Mouse (Mus musculus) heart, adult 2 months (tissue): ENCODE data around the gene Efcab8. TPM values are rescaled to one million over a fixed set of nuclear protein-coding genes. Genes with fewer than 3 reads are reported as not detected.
"Not testable (repeated sequence)": the region's sequence is repeated elsewhere in the genome, so short reads cannot be mapped to it uniquely, and the experiment has no call there.

ENCODE experiments used
- DNase-seq, 2 experiments: peaks; one replicate each; pipeline ENCODE4 v3.0.0; 2021
- H3K27ac ChIP-seq: fragments of 200-600 bp; 2 replicates; pipeline ENCODE4 v1.8.1; 2022
- H3K27me3 ChIP-seq: fragments of 200-500 bp; 2 replicates; pipeline ENCODE4 v1.6.1; 2012; ENCODE audit warnings: mild to moderate bottlenecking, low read length, inconsistent platforms, mixed read lengths; ENCODE audit not compliant: control insufficient read depth, insufficient read depth
- H3K36me3 ChIP-seq: fragments of 200-500 bp; 2 replicates; pipeline ENCODE4 v1.6.1; 2012; ENCODE audit warnings: low read length, inconsistent platforms; ENCODE audit not compliant: control insufficient read depth, insufficient read depth
- H3K4me1 ChIP-seq: fragments of 200-500 bp; 2 replicates; pipeline ENCODE4 v1.6.1; 2011; ENCODE audit warnings: low read length; ENCODE audit not compliant: control insufficient read depth, insufficient read depth
- H3K4me3 ChIP-seq: fragments of 200-600 bp; 2 replicates; pipeline ENCODE4 v1.8.1; 2022
- H3K79me2 ChIP-seq: fragments of 200-500 bp; replicated peaks from 2 replicates; pipeline ENCODE4 v1.6.1; 2012; ENCODE audit warnings: mild to moderate bottlenecking, inconsistent platforms, low read length, moderate library complexity, mixed read lengths; ENCODE audit not compliant: control insufficient read depth, insufficient read depth
- H3K9ac ChIP-seq: fragments of 200-500 bp; 2 replicates; pipeline ENCODE4 v1.6.1; 2012; ENCODE audit warnings: low read depth, mild to moderate bottlenecking, control low read depth, inconsistent platforms, low read length, mixed read lengths
- CTCF ChIP-seq: fragments of 200-600 bp; IDR thresholded peaks from 2 replicates; pipeline ENCODE4 v1.8.1; 2022; ENCODE audit warnings: antibody characterized with exemption, mild to moderate bottlenecking, moderate library complexity
- EP300 ChIP-seq: fragments of 200-500 bp; IDR thresholded peaks from 2 replicates; pipeline ENCODE4 v1.6.1; 2011; ENCODE audit warnings: low read depth, low read length, control low read depth; ENCODE audit not compliant: insufficient read depth
- POLR2A ChIP-seq: fragments of 200-500 bp; IDR thresholded peaks from 2 replicates; pipeline ENCODE4 v1.6.1; 2011; ENCODE audit warnings: mild to moderate bottlenecking, low read depth, low read length, control low read depth; ENCODE audit not compliant: insufficient read depth
- WGBS: fragments of 180-500 bp; shearing (Covaris S2); methylation state at CpG from one replicate; pipeline ENCODE4 v1.1.7; 2018; 5-methylcytosine and 5-hydroxymethylcytosine counted together
- intact Hi-C: fragments of 180-260 bp; cut with DNase I; formaldehyde crosslinking; loops from one replicate; pipeline ENCODE4 v1.15.1; 2025
- polyA plus RNA-seq: library from polyadenylated mRNA; depleted of rRNA; stranded (reverse); fragments of >200 nt; gene quantifications from 2 replicates; pipeline ENCODE4 v1.2.3, GENCODE M21; 2012
- total RNA-seq, 2 experiments: library from RNA; stranded (reverse); gene quantifications; 2 replicates each; pipeline ENCODE4 v1.2.3; 2021

Gene Efcab8
- total and polyA plus RNA-seq, 3 experiments = 0.10 TPM; not detected in 2

- H3K9ac ChIP-seq = no peak overlapping the region
- 75% methylated on average over 4 of the region's 4 CpGs for WGBS
- no peak overlapping the region for H3K27ac ChIP-seq
- no peak overlapping the region for H3K4me3 ChIP-seq
- no peak for TF ChIP-seq EP300
- TF ChIP-seq CTCF = no peak
- TF ChIP-seq POLR2A = no peak
- no peaks in the 10 kb centered on the region for H3K36me3 ChIP-seq
- no peaks in the 10 kb centered on the region for H3K27me3 ChIP-seq
- H3K79me2 ChIP-seq = no peaks in the 10 kb centered on the region
- peaks cover 3% of the 10 kb centered on the region; the same call in 1 of the 2 replicates for H3K4me1 ChIP-seq
- DNase-seq = no peak
- intact Hi-C loops = no loop called here
Observed at GRCm38 (mm10) chr2:153781181-153781580, 1.4 kb downstream of the Efcab8 start.

- H3K27me3 ChIP-seq = no peaks in the 10 kb centered on the region
- H3K79me2 ChIP-seq = no peaks in the 10 kb centered on the region
- no peak overlapping the region for H3K4me3 ChIP-seq
- H3K4me1 ChIP-seq = no peaks in the 10 kb centered on the region
- no peaks in the 10 kb centered on the region for H3K36me3 ChIP-seq
- no peak overlapping the region for H3K27ac ChIP-seq
- peak in 1 of 2 experiments; percentile 19 for DNase-seq
- no peak overlapping the region for H3K9ac ChIP-seq
- intact Hi-C loops = no loop called here
- WGBS = 61% methylated on average over 2 of the region's 2 CpGs
- no peak for TF ChIP-seq EP300
- TF ChIP-seq POLR2A = no peak
- TF ChIP-seq CTCF = no peak
Observed at GRCm38 (mm10) chr2:153784668-153785067, 4.9 kb downstream of the Efcab8 start.

- no peaks in the 10 kb centered on the region for H3K27me3 ChIP-seq
- no peak for TF ChIP-seq POLR2A
- TF ChIP-seq EP300 = no peak
- TF ChIP-seq CTCF = no peak
- intact Hi-C loops = no loop called here
Observed at GRCm38 (mm10) chr2:153793366-153793765, 13.6 kb downstream of the Efcab8 start.

GRCm38 (mm10) chr2:153795090-153795489 lies 15.4 kb downstream of the Efcab8 start:
- no peaks in the 10 kb centered on the region for H3K79me2 ChIP-seq
- H3K36me3 ChIP-seq = no peaks in the 10 kb centered on the region
- no peak overlapping the region for H3K27ac ChIP-seq
- 57% methylated on average over 5 of the region's 5 CpGs for WGBS
- peak in 1 of 2 experiments; percentile 11 for DNase-seq
- H3K4me1 ChIP-seq = no peaks in the 10 kb centered on the region
- intact Hi-C loops = loop anchor here (5.0 kb wide), 1 partner anchor 83 kb away; no protein-coding TSS in a partner anchor
- H3K9ac ChIP-seq = no peak overlapping the region
- TF ChIP-seq CTCF (peak; percentile 57), POLR2A (no peak)
- no peaks in the 10 kb centered on the region for H3K27me3 ChIP-seq
- H3K4me3 ChIP-seq = no peak overlapping the region

More at GRCm38 (mm10) chr2:153793366-153793765, 13.6 kb downstream of the Efcab8 start:
- no peaks in the 10 kb centered on the region for H3K4me1 ChIP-seq
- H3K27ac ChIP-seq = no peak overlapping the region
- no peak overlapping the region for H3K9ac ChIP-seq
- no peaks in the 10 kb centered on the region for H3K79me2 ChIP-seq
- no peak overlapping the region for H3K4me3 ChIP-seq
- DNase-seq = no peak
- no peaks in the 10 kb centered on the region for H3K36me3 ChIP-seq

GRCm38 (mm10) chr2:153807464-153807863 lies 27.7 kb downstream of the Efcab8 start:
- not testable (repeated sequence) for H3K27ac ChIP-seq
- DNase-seq = peak; percentile 12 to 46
- TF ChIP-seq CTCF = peak; percentile 48

GRCm38 (mm10) chr2:153808146-153808545 lies 28.4 kb downstream of the Efcab8 start:
- WGBS = 82% methylated on average over 8 of the region's 8 CpGs
- intact Hi-C loops = no loop called here
- Histone ChIP-seq H3K27me3 (no peaks in the 10 kb centered on the region), H3K9ac (no peak overlapping the region), H3K27ac (no peak overlapping the region), H3K4me1 (no peaks in the 10 kb centered on the region), H3K4me3 (no peak overlapping the region), H3K36me3 (no peaks in the 10 kb centered on the region), H3K79me2 (no peaks in the 10 kb centered on the region)
- TF ChIP-seq POLR2A = no peak
- no peak for TF ChIP-seq CTCF
- no peak for TF ChIP-seq EP300
- no peak for DNase-seq

More at GRCm38 (mm10) chr2:153807464-153807863, 27.7 kb downstream of the Efcab8 start:
- H3K9ac ChIP-seq, H3K27me3 ChIP-seq, H3K4me3 ChIP-seq, H3K4me1 ChIP-seq, H3K36me3 ChIP-seq, H3K79me2 ChIP-seq: not testable (repeated sequence)
- intact Hi-C loops = loop anchor here (1.0 kb wide), 1 partner anchor 123 kb away; no protein-coding TSS in a partner anchor
